Mouse (Mus musculus): ENCODE measurements around the gene Hoxc5.

- TF ChIP-seq CTCF (IDR thresholded peaks at IDR 0.05; ENCODE audit: low read depth, low read length) (no peak), POLR2A (IDR thresholded peaks at IDR 0.05; ENCODE audit: insufficient read depth, low read length) (no peak), EP300 (IDR thresholded peaks at IDR 0.05; ENCODE audit: insufficient read depth, low read depth, low read length) (no peak)
These were observed 38.1 kb downstream of the Hoxc5 start for GRCm38 (mm10) chr15:103005308-103005707.

Data from ES-Bruce4 (cell line).